Mouse (Mus musculus): ENCODE results near the gene Auts2. TPM values are rescaled to one million over a fixed set of nuclear protein-coding genes. Genes with fewer than 3 reads are reported as not detected.

Auts2 gene
- polyA plus RNA-seq, 1 experiment from 2014 or later = 53.4 TPM

GRCm38 (mm10) chr5:131838064-131838463, 705.1 kb downstream of the Auts2 start:
- Histone ChIP-seq H3K4me2 (ENCODE audit: low read depth, severe bottlenecking) (no peak overlapping the region), H3K4me1 (ENCODE audit: control insufficient read depth, insufficient read depth, low read length) (peaks cover 9% of the 10 kb centered on the region; the same call in 1 of the 2 replicates), H3K4me3 (ENCODE audit: low read depth, low read length) (no peak overlapping the region), H3K9ac (ENCODE audit: low read length) (no peak overlapping the region), H3K27me3 (ENCODE audit: control insufficient read depth, insufficient read depth, low read length) (no peaks in the 10 kb centered on the region), H3K36me3 (ENCODE audit: control insufficient read depth, insufficient read depth, low read length) (no peaks in the 10 kb centered on the region), H3K9me3 (ENCODE audit: control insufficient read depth, low read length) (no peaks in the 10 kb centered on the region), H3K27ac (replicated peaks; ENCODE audit: low read depth, low read length) (no peak overlapping the region)
- ATAC-seq (ENCODE audit: insufficient number of reproducible peaks, low FRiP score, low TSS enrichment, low read depth) (no peak), DNase-seq (ENCODE audit: low spot score) (no peak)
- WGBS = 34% methylated on average over 6 of the region's 6 CpGs

DNA sequence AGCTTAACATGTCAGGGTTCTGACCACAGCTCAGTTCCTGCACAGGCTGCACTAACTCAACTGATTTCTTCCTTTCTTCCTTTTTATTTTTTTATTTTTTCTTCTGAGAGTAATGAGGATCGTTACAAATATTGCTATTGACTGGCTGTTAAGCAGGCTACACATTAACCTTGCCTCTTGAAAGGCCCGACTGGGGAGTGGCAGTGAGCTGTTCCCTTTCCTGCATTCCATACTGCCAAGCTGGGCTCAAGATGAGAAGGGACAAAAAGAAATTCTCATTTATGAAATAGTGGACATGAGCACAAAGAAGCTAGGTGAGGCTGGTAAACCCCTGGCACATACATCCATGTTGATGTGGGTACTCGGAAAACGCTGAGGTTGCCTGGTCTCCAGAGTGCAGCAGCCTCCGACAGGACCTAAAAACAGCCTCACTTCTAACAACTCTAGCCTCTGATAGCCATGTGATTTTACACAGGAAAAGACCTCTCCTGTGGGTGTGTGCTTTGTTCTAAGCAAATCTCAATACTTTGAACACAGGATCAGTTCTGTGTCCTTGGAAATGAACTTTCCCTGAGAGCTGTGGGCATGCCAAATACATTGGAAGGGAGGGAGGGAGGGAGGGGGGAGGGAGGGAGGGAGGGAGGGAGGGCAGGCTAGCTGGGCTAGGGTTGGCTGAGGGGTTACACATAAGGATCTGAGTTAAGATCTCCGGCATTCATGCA, 707.0 kb downstream of the Auts2 start:
- no peak overlapping the region for H3K4me3 ChIP-seq (ENCODE audit: low read depth, low read length)
- DNase-seq (ENCODE audit: low spot score) (no peak), ATAC-seq (ENCODE audit: insufficient number of reproducible peaks, low FRiP score, low TSS enrichment, low read depth) (no peak)
- no peaks in the 10 kb centered on the region for H3K9me3 ChIP-seq (ENCODE audit: control insufficient read depth, low read length)
- no peak overlapping the region for H3K4me2 ChIP-seq (ENCODE audit: low read depth, severe bottlenecking)
- peaks cover 9% of the 10 kb centered on the region; the same call in 1 of the 2 replicates for H3K4me1 ChIP-seq (ENCODE audit: control insufficient read depth, insufficient read depth, low read length)
- no peak overlapping the region for H3K9ac ChIP-seq (ENCODE audit: low read length)
- H3K27ac ChIP-seq (replicated peaks; ENCODE audit: low read depth, low read length) = no peak overlapping the region
- WGBS = 68% methylated on average over 6 of the region's 6 CpGs
- no peaks in the 10 kb centered on the region for H3K36me3 ChIP-seq (ENCODE audit: control insufficient read depth, insufficient read depth, low read length)
- H3K27me3 ChIP-seq (ENCODE audit: control insufficient read depth, insufficient read depth, low read length) = no peaks in the 10 kb centered on the region

GRCm38 (mm10) chr5:131832891-131833876, 710.0 kb downstream of the Auts2 start:
- Histone ChIP-seq H3K4me2 (ENCODE audit: low read depth, severe bottlenecking) (no peak overlapping the region), H3K9ac (ENCODE audit: low read length) (no peak overlapping the region), H3K36me3 (ENCODE audit: control insufficient read depth, insufficient read depth, low read length) (no peaks in the 10 kb centered on the region), H3K4me1 (ENCODE audit: control insufficient read depth, insufficient read depth, low read length) (peaks cover 18% of the 10 kb centered on the region), H3K27ac (replicated peaks; ENCODE audit: low read depth, low read length) (no peak overlapping the region), H3K9me3 (ENCODE audit: control insufficient read depth, low read length) (no peaks in the 10 kb centered on the region), H3K27me3 (ENCODE audit: control insufficient read depth, insufficient read depth, low read length) (no peaks in the 10 kb centered on the region), H3K4me3 (ENCODE audit: low read depth, low read length) (no peak overlapping the region)
- 30% methylated on average over 19 of the region's 19 CpGs for WGBS
- DNase-seq (ENCODE audit: low spot score) = no peak
- ATAC-seq (ENCODE audit: insufficient number of reproducible peaks, low FRiP score, low TSS enrichment, low read depth) = no peak

GRCm38 (mm10) chr5:131830111-131830510, 713.0 kb downstream of the Auts2 start:
- H3K27me3 ChIP-seq (ENCODE audit: control insufficient read depth, insufficient read depth, low read length) = no peaks in the 10 kb centered on the region
- H3K4me1 ChIP-seq (ENCODE audit: control insufficient read depth, insufficient read depth, low read length) = peaks cover 19% of the 10 kb centered on the region
- WGBS = 18% methylated on average over 6 of the region's 6 CpGs
- H3K36me3 ChIP-seq (ENCODE audit: control insufficient read depth, insufficient read depth, low read length) = no peaks in the 10 kb centered on the region
- ATAC-seq (ENCODE audit: insufficient number of reproducible peaks, low FRiP score, low TSS enrichment, low read depth) = no peak
- H3K4me3 ChIP-seq (ENCODE audit: low read depth, low read length) = no peak overlapping the region
- H3K9me3 ChIP-seq (ENCODE audit: control insufficient read depth, low read length) = no peaks in the 10 kb centered on the region
- H3K27ac ChIP-seq (replicated peaks; ENCODE audit: low read depth, low read length) = no peak overlapping the region
- no peak overlapping the region for H3K9ac ChIP-seq (ENCODE audit: low read length)
- H3K4me2 ChIP-seq (ENCODE audit: low read depth, severe bottlenecking) = no peak overlapping the region
- no peak for DNase-seq (ENCODE audit: low spot score)

DNA sequence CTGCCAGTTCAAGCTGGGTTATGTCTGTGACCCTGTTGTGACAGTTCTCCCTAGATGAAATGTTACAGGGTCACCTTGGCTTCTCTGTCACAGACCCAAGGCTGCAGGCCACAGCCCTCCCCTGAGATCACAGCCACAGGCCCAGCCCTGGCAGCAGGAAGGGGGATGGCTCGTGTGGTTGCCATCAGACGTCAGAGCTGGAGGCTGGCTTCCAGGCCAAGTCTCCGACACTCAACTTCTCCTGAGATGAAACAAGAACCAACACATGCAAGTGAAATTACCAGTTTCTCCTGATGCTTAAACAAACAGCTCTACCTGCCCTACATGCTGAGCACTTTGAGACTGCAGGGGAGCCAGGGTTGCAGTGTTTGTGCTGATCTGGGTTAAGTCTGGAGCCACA, 713.9 kb downstream of the Auts2 start:
- no peak overlapping the region for H3K9ac ChIP-seq (ENCODE audit: low read length)
- no peak overlapping the region for H3K4me3 ChIP-seq (ENCODE audit: low read depth, low read length)
- no peaks in the 10 kb centered on the region for H3K9me3 ChIP-seq (ENCODE audit: control insufficient read depth, low read length)
- ATAC-seq (ENCODE audit: insufficient number of reproducible peaks, low FRiP score, low TSS enrichment, low read depth) = no peak
- no peak for DNase-seq (ENCODE audit: low spot score)
- H3K36me3 ChIP-seq (ENCODE audit: control insufficient read depth, insufficient read depth, low read length) = no peaks in the 10 kb centered on the region
- 8% methylated on average over 3 of the region's 3 CpGs for WGBS
- H3K4me2 ChIP-seq (ENCODE audit: low read depth, severe bottlenecking) = no peak overlapping the region
- peaks cover 23% of the 10 kb centered on the region for H3K4me1 ChIP-seq (ENCODE audit: control insufficient read depth, insufficient read depth, low read length)
- no peak overlapping the region for H3K27ac ChIP-seq (replicated peaks; ENCODE audit: low read depth, low read length)
- no peaks in the 10 kb centered on the region for H3K27me3 ChIP-seq (ENCODE audit: control insufficient read depth, insufficient read depth, low read length)

DNA sequence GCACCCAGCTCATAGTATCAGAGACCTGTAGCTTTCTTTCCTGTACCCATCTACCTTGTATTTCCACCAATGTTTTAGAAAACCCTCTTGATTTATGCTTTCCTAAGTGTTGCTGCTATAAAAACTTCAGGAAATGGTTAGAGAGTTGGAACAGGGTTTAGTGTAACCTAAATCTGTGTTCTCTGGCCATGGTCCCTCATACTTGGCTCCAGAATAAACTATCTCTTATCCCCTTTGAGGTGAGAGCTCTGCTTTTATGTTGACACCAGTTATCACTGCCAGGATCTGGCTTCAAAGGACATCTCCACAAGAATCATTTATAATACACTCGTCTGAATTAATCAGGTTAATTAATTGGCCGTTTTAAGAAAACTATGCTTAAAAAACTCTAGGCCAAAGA, 714.5 kb downstream of the Auts2 start:
- DNase-seq (ENCODE audit: low spot score) = no peak
- no peaks in the 10 kb centered on the region for H3K9me3 ChIP-seq (ENCODE audit: control insufficient read depth, low read length)
- no peaks in the 10 kb centered on the region for H3K36me3 ChIP-seq (ENCODE audit: control insufficient read depth, insufficient read depth, low read length)
- no peak for ATAC-seq (ENCODE audit: insufficient number of reproducible peaks, low FRiP score, low TSS enrichment, low read depth)
- no peak overlapping the region for H3K9ac ChIP-seq (ENCODE audit: low read length)
- no peak overlapping the region for H3K4me3 ChIP-seq (ENCODE audit: low read depth, low read length)
- H3K27me3 ChIP-seq (ENCODE audit: control insufficient read depth, insufficient read depth, low read length) = no peaks in the 10 kb centered on the region
- 34% methylated on average over 2 of the region's 2 CpGs for WGBS
- peaks cover 23% of the 10 kb centered on the region for H3K4me1 ChIP-seq (ENCODE audit: control insufficient read depth, insufficient read depth, low read length)
- no peak overlapping the region for H3K4me2 ChIP-seq (ENCODE audit: low read depth, severe bottlenecking)
- no peak overlapping the region for H3K27ac ChIP-seq (replicated peaks; ENCODE audit: low read depth, low read length)

GRCm38 (mm10) chr5:131826362-131827261, 716.5 kb downstream of the Auts2 start:
- DNase-seq (ENCODE audit: low spot score) (no peak), ATAC-seq (ENCODE audit: insufficient number of reproducible peaks, low FRiP score, low TSS enrichment, low read depth) (no peak)
- Histone ChIP-seq H3K27me3 (ENCODE audit: control insufficient read depth, insufficient read depth, low read length) (no peaks in the 10 kb centered on the region), H3K4me1 (ENCODE audit: control insufficient read depth, insufficient read depth, low read length) (peaks cover 20% of the 10 kb centered on the region), H3K9ac (ENCODE audit: low read length) (no peak overlapping the region), H3K27ac (replicated peaks; ENCODE audit: low read depth, low read length) (no peak overlapping the region), H3K4me2 (ENCODE audit: low read depth, severe bottlenecking) (no peak overlapping the region), H3K4me3 (ENCODE audit: low read depth, low read length) (no peak overlapping the region), H3K36me3 (ENCODE audit: control insufficient read depth, insufficient read depth, low read length) (no peaks in the 10 kb centered on the region), H3K9me3 (ENCODE audit: control insufficient read depth, low read length) (no peaks in the 10 kb centered on the region)
- 92% methylated on average over 8 of the region's 8 CpGs for WGBS

DNA sequence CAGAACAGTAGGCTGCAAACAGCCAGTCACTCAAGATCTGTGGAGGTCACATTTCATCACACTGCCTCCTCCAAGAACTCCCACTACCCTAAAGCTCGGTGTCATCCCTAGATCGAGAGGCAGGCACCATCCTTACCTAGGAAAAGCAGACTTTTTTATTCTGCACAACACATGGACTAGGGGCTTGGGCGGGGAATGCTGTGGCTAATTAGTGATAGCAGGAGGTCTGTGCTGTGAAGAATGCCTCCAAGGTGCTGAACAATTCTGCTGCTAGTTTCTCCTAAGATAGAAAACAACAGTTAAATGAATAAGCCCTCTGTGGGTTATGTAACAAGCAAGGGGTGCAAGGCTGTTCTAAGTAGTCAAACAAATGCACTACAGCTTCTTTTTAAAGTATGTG, 717.7 kb downstream of the Auts2 start:
- ATAC-seq (ENCODE audit: insufficient number of reproducible peaks, low FRiP score, low TSS enrichment, low read depth) (no peak), DNase-seq (ENCODE audit: low spot score) (no peak)
- Histone ChIP-seq H3K4me3 (ENCODE audit: low read depth, low read length) (no peak overlapping the region), H3K9me3 (ENCODE audit: control insufficient read depth, low read length) (no peaks in the 10 kb centered on the region), H3K9ac (ENCODE audit: low read length) (no peak overlapping the region), H3K36me3 (ENCODE audit: control insufficient read depth, insufficient read depth, low read length) (no peaks in the 10 kb centered on the region), H3K27ac (replicated peaks; ENCODE audit: low read depth, low read length) (no peak overlapping the region), H3K4me1 (ENCODE audit: control insufficient read depth, insufficient read depth, low read length) (peaks cover 20% of the 10 kb centered on the region), H3K27me3 (ENCODE audit: control insufficient read depth, insufficient read depth, low read length) (no peaks in the 10 kb centered on the region), H3K4me2 (ENCODE audit: low read depth, severe bottlenecking) (no peak overlapping the region)
- 40% methylated on average over 3 of the region's 3 CpGs for WGBS

Data from limb, embryonic 11.5 days (tissue).